In genomic region chr17:12931576-12931975, GRCm38 (mm10) we compare ENCODE assay signal across 6 mouse cellular contexts. TPM values are rescaled to one million over a fixed set of nuclear protein-coding genes. Genes with fewer than 3 reads are reported as not detected.
DNase-seq lines count a peak whose midpoint lies in the region; ATAC-seq and TF ChIP-seq lines count a peak whose summit lies in the region.
"Not testable (repeated sequence)": the region's sequence is repeated elsewhere in the genome, so short reads cannot be mapped to it uniquely, and the experiment has no call there.
"Had no signal": no experiment of that assay in that cellular context is flagged by ENCODE, and none has a peak within 500 bp of the region (broad histone marks: within the 10 kb centered on the region; RNA-seq: fewer than 3 reads in every experiment).

No protein-coding gene starts in this region.

- ATAC-seq in kidney, embryonic 16.5 days (ENCODE audit: low FRiP score, low TSS enrichment), result 0 out of 2 replicates have a peak, but pooled peaks have one; percentile 29

- not testable (repeated sequence) for H3K4me2 ChIP-seq in kidney, embryonic 16.5 days (replicated peaks; ENCODE audit: low read depth, low read length)

- DNase-seq in heart, embryonic 10.5 days (ENCODE audit: low spot score), result peak; percentile 72
- DNase-seq in kidney, postnatal 14 days, result peak; percentile 16
- DNase-seq in liver, adult 2 months (ENCODE audit: extremely low read depth, low read depth, low spot score), result not testable (repeated sequence)
- DNase-seq in testis, postnatal 14 days (ENCODE audit: low spot score), result peak; percentile 30

- not testable (repeated sequence) for H3K27ac ChIP-seq in heart, embryonic 10.5 days; kidney, embryonic 16.5 days (ENCODE audit: low read length)
- peak overlapping the region; percentile 64 for H3K27ac ChIP-seq in liver, adult 2 months (replicated peaks; ENCODE audit: insufficient read depth, low read depth, low read length)

- H3K9ac ChIP-seq in kidney, embryonic 16.5 days (replicated peaks; ENCODE audit: low read length); liver, adult 2 months (ENCODE audit: low read depth, low read length): not testable (repeated sequence)

- not testable (repeated sequence) for TF ChIP-seq POLR2A in liver, adult 2 months (IDR thresholded peaks at IDR 0.05; ENCODE audit: extremely low read depth, insufficient read depth, low read length)

- H3K9me3 ChIP-seq in heart, embryonic 10.5 days; kidney, embryonic 16.5 days (ENCODE audit: low read length): not testable (repeated sequence)

- TF ChIP-seq CTCF in liver, adult 2 months (IDR thresholded peaks at IDR 0.05; ENCODE audit: low read depth, low read length), result not testable (repeated sequence)

- H3K36me3 ChIP-seq in heart, embryonic 10.5 days, result peaks cover 14% of the 10 kb centered on the region; the same call in 1 of the 2 replicates
- not testable (repeated sequence) for H3K36me3 ChIP-seq in kidney, embryonic 16.5 days (ENCODE audit: insufficient read depth, low read length)
- peaks cover 15% of the 10 kb centered on the region for H3K36me3 ChIP-seq in liver, adult 2 months (ENCODE audit: control insufficient read depth, insufficient read depth, low read length)

- H3K4me3 ChIP-seq in heart, embryonic 10.5 days; kidney, embryonic 16.5 days (ENCODE audit: low read length); liver, adult 2 months (ENCODE audit: insufficient read depth, low read depth, low read length): not testable (repeated sequence)

- H3K27me3 ChIP-seq in heart, embryonic 10.5 days (ENCODE audit: insufficient read depth, poor library complexity, severe bottlenecking); kidney, embryonic 16.5 days (ENCODE audit: insufficient read depth, low read length); liver, adult 2 months (ENCODE audit: control insufficient read depth, insufficient read depth, low read length): not testable (repeated sequence)

- 90% methylated on average over 5 of the region's 5 CpGs for WGBS in heart, embryonic 10.5 days
- 73% methylated on average over 5 of the region's 5 CpGs for WGBS in kidney, embryonic 16.5 days
- WGBS in liver, adult 2 months, result 89% methylated on average over 5 of the region's 5 CpGs

- H3K4me1 ChIP-seq in heart, embryonic 10.5 days; kidney, embryonic 16.5 days (ENCODE audit: insufficient read depth, low read length): not testable (repeated sequence)
- peaks cover 30% of the 10 kb centered on the region for H3K4me1 ChIP-seq in liver, adult 2 months (ENCODE audit: control insufficient read depth, insufficient read depth, low read length)

- H3K79me2 ChIP-seq in liver, adult 2 months (ENCODE audit: control insufficient read depth, insufficient read depth, low read length), result not testable (repeated sequence)

RNA-seq across cellular contexts. Expression of gene Acat3, which starts 8.8 kb away (rescaled TPM):
- 0.30 and 0.31 TPM in 2 replicates for polyA plus RNA-seq in heart, embryonic 10.5 days (2016; fragmentation: Nextera tagmentation; extraction: Ambion mirVana)
- polyA plus RNA-seq in kidney, embryonic 16.5 days (2015; fragmentation: Nextera tagmentation; extraction: Ambion mirVana), result 4.7 and 5.0 TPM in 2 replicates
- 255 and 271 TPM in 2 replicates for total RNA-seq in liver, adult 2 months (2014; rRNA removed)
- 178 and 179 TPM in 2 replicates for polyA plus RNA-seq in liver, adult 2 months (2012; rRNA removed)

RNA-seq across cellular contexts. Expression of gene Mrpl18, which starts 15.4 kb away (rescaled TPM):
- 203 and 208 TPM in 2 replicates for polyA plus RNA-seq in heart, embryonic 10.5 days (2016; fragmentation: Nextera tagmentation; extraction: Ambion mirVana)
- polyA plus RNA-seq in kidney, embryonic 16.5 days (2015; fragmentation: Nextera tagmentation; extraction: Ambion mirVana), result 155 and 158 TPM in 2 replicates
- total RNA-seq in liver, adult 2 months (2014; rRNA removed), result 43.6 and 54.6 TPM in 2 replicates
- polyA plus RNA-seq in liver, adult 2 months (2012; rRNA removed), result 27.9 and 41.2 TPM in 2 replicates

RNA-seq across cellular contexts. Expression of gene Tcp1, which starts 16.1 kb away (rescaled TPM):
- polyA plus RNA-seq in heart, embryonic 10.5 days (2016; fragmentation: Nextera tagmentation; extraction: Ambion mirVana), result 440 and 487 TPM in 2 replicates
- 383 and 391 TPM in 2 replicates for polyA plus RNA-seq in kidney, embryonic 16.5 days (2015; fragmentation: Nextera tagmentation; extraction: Ambion mirVana)
- total RNA-seq in liver, adult 2 months (2014; rRNA removed), result 134 and 136 TPM in 2 replicates
- 39.9 and 50.2 TPM in 2 replicates for polyA plus RNA-seq in liver, adult 2 months (2012; rRNA removed)

RNA-seq across cellular contexts. Expression of gene Pnldc1, which starts 21.5 kb away (rescaled TPM):
- polyA plus RNA-seq in heart, embryonic 10.5 days (2016; fragmentation: Nextera tagmentation; extraction: Ambion mirVana), result 1.4 and 2.5 TPM in 2 replicates
- 0.64 and 1.3 TPM in 2 replicates for polyA plus RNA-seq in kidney, embryonic 16.5 days (2015; fragmentation: Nextera tagmentation; extraction: Ambion mirVana)
- total RNA-seq in liver, adult 2 months (2014; rRNA removed), result 0.27 and 1.3 TPM in 2 replicates
- polyA plus RNA-seq in liver, adult 2 months (2012; rRNA removed), result 1.1 and 1.5 TPM in 2 replicates
- polyA plus RNA-seq: G1E had no signal

RNA-seq across cellular contexts. Expression of gene Acat2, which starts 29.0 kb away (rescaled TPM):
- polyA plus RNA-seq in heart, embryonic 10.5 days (2016; fragmentation: Nextera tagmentation; extraction: Ambion mirVana), result 95.8 and 146 TPM in 2 replicates
- polyA plus RNA-seq in kidney, embryonic 16.5 days (2015; fragmentation: Nextera tagmentation; extraction: Ambion mirVana), result 134 and 136 TPM in 2 replicates
- 75.1 and 75.7 TPM in 2 replicates for total RNA-seq in liver, adult 2 months (2014; rRNA removed)
- 44.6 and 45.9 TPM in 2 replicates for polyA plus RNA-seq in liver, adult 2 months (2012; rRNA removed)

Comparison
In these comparisons a context has a peak if more than half of its experiments do, and no peak if none do; other contexts are left out.
1. RNA of gene Acat3, which starts 8.8 kb away (polyA plus RNA-seq): 178 to 179 TPM in liver, adult 2 months; 4.7 to 5.0 TPM in kidney, embryonic 16.5 days and 0.30 to 0.31 TPM in heart, embryonic 10.5 days; every median in the first group is over 10 times any median in the second.